Mouse (Mus musculus) liver, adult (tissue): Measurements from ENCODE around the gene Tbce.

Experiments used
- GATA4 ChIP-seq: IDR thresholded peaks from 2 replicates; pipeline ENCODE4 v1.6.1; 2014; ENCODE audit warnings: mild to moderate bottlenecking, low read length; ENCODE audit not compliant: insufficient replicate concordance

The Tbce gene

DNA sequence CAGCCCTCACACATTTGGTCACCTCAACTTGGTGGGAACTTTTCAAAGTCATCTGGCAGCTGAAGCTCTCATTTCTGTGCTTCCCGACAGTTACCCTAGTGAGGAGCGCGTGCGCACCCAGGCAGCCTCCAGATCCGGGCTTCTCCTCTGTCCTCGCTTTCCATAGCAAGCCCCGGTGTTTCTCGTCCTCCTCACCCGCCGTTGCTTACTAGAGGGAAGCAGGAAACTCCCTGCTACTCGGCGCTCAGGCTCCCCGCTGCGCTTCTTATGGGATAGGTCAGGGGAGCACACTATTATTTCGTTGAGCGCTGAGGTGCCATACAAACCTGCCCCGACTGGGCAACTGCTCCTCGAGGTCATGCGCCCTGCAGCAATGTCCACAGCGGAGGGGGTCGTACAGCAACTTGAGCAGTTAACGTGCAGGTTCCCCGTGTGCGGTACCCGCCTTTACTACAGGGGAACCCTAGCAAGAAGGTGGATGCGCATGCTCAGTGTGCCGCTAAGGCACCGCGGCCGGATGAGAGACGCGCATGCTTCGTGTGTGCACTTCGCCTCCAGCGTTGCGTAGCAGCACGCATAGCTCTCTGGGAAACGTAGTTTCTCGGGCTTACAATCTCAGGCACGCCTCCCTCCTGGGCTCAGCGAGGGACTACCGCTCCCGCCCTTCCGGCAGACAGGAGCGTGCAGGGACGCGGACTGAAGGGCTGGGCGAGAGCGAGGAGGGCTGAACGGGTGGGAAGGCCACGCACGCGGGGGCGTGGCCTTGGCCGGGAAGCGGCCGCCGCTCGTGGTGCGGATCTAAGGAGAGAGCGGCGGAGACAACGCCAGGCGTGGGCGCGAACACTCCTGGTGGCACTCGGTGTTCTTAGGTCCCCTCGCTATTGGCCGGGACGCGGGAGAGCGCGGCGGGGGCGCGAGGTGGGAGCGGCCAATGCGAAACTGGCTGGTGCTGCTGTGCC lies 85.3 kb downstream of the Tbce start, which contains the start of gene B3galnt2:
Gene B3galnt2 (plus strand): TSS at position 596 of the 959 bp plus-strand sequence.
- TF ChIP-seq GATA4, result peak; percentile 74; the same call in 1 of the 2 replicates
